Mouse (Mus musculus) heart, postnatal 0 days (tissue): ENCODE measurements at regions not wholly inside any gene's neighbourhood (a gene's known extent, or its start where the extent isn't known, plus 50 kb on each side); places are given as distances from the start of the nearest gene placed in this dataset.

Experiments
- ATAC-seq: fragments of 200-750 bp; cut with Nextera tagmentation; 2 replicates; pipeline ENCODE4 v1.8.0; 2017; ENCODE audit warnings: low read depth, moderate number of reproducible peaks, moderate library complexity; ENCODE audit not compliant: insufficient read depth
- DNase-seq: peaks from one replicate; pipeline ENCODE4 v3.0.0-alpha.2; 2016; ENCODE audit warnings: low spot score
- H3K27ac ChIP-seq: fragments of 300-500 bp; sonication (generic); 2 replicates; pipeline ENCODE4 v1.5.1; 2014; ENCODE audit warnings: low read depth, mild to moderate bottlenecking
- H3K27me3 ChIP-seq: fragments of 300-500 bp; sonication (generic); 2 replicates; pipeline ENCODE4 v1.6.1; 2014; ENCODE audit warnings: low read length, mixed read lengths; ENCODE audit not compliant: control insufficient read depth, insufficient read depth
- H3K36me3 ChIP-seq: fragments of 300-500 bp; sonication (generic); replicated peaks from 2 replicates; pipeline ENCODE4 v1.6.1; 2014; ENCODE audit warnings: low read length, mixed read lengths; ENCODE audit not compliant: control insufficient read depth, insufficient read depth
- H3K4me1 ChIP-seq: fragments of 300-500 bp; sonication (generic); 2 replicates; pipeline ENCODE4 v1.6.1; 2014; ENCODE audit warnings: antibody characterized with exemption; ENCODE audit not compliant: control insufficient read depth, insufficient read depth
- H3K4me2 ChIP-seq: fragments of 300-500 bp; sonication (generic); 2 replicates; pipeline ENCODE4 v1.6.1; 2014; ENCODE audit warnings: low read depth, mild to moderate bottlenecking, low read length, moderate library complexity
- H3K4me3 ChIP-seq: fragments of 300-500 bp; sonication (generic); 2 replicates; pipeline ENCODE4 v1.5.1; 2014; ENCODE audit warnings: low read depth, low read length
- H3K9ac ChIP-seq: fragments of 300-500 bp; sonication (generic); replicated peaks from 2 replicates; pipeline ENCODE4 v1.6.1; 2014; ENCODE audit warnings: low read depth, low read length, mixed read lengths
- H3K9me3 ChIP-seq: fragments of 300-500 bp; sonication (generic); replicated peaks from 2 replicates; pipeline ENCODE4 v1.6.1; 2016; ENCODE audit warnings: low read length; ENCODE audit not compliant: control insufficient read depth
- CTCF ChIP-seq: IDR thresholded peaks from 2 replicates; pipeline ENCODE4 v1.5.1; 2016; ENCODE audit warnings: antibody characterized with exemption, control low read depth, low read depth
- EP300 ChIP-seq: IDR thresholded peaks from 2 replicates; pipeline ENCODE4 v1.6.1; 2016; ENCODE audit warnings: antibody characterized with exemption, low read depth
- WGBS: fragments of 180-500 bp; shearing (Covaris S2); extraction: QIAGEN DNeasy Blood & Tissue Kit; methylation state at CpG from one replicate; pipeline ENCODE4 v1.1.7; 2014; 5-methylcytosine and 5-hydroxymethylcytosine counted together

DNA sequence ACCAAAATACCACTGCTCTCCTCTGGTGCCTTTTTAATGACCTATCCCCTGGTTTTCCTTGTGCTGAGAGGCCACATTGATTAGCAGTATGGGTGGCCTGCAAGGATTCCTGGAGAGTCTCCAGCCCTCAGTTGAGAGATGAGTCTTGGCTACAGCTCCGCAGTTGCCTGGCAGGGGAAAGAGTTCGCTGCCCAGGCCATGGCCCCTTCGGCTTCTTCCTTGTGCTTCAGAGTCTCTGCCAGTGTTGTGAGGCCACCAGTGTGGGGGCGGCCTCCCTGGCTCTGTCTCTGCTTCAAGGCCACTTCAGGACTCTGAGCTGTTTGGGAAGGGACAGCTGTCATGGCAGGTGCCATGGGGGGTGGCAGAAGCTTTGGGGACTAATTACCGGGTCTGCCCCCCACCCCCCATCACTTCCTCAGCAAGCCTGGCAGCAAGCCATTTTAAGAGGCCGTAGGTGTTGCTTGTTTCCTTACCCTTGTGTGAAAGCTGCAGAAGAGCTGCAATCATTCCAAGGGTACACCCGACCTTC lies 85.8 kb upstream of the Gria1 start:
- no peak overlapping the region for H3K9ac ChIP-seq
- H3K4me2 ChIP-seq: no peak overlapping the region

DNA sequence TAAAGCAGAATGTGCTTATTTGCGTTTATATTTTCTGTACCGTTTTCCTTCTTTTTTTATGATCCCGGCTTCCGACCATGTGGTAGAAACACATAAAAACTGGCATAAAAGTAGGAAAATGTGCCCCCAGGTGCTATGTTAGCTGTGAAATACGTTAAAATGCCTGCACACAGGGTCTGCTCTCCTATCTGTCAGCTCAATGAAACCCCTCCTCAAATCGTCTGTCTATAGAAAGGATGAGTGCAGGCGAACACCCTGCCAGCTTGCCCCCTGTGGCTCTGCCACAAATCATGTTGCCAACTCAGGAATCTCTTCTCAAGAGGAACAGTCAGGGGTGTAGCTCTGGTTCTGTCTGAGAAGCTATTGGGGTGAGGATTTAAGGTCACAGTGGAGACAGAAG lies 78.4 kb upstream of the Gria1 start:
- Histone ChIP-seq H3K9ac (no peak overlapping the region), H3K4me1 (no peaks in the 10 kb centered on the region), H3K4me3 (no peak overlapping the region), H3K4me2 (no peak overlapping the region), H3K9me3 (no peaks in the 10 kb centered on the region), H3K27ac (no peak overlapping the region), H3K36me3 (no peaks in the 10 kb centered on the region), H3K27me3 (no peaks in the 10 kb centered on the region)
- no peak for TF ChIP-seq CTCF
- no peak for TF ChIP-seq EP300
- no peak for ATAC-seq
- 82% methylated on average over 7 of the region's 7 CpGs for WGBS
- no peak for DNase-seq

More for the DNA sequence above, 85.8 kb upstream of the Gria1 start:
- H3K27me3 ChIP-seq: no peaks in the 10 kb centered on the region
- no peaks in the 10 kb centered on the region for H3K4me1 ChIP-seq
- TF ChIP-seq CTCF (no peak), EP300 (no peak)
- no peak for DNase-seq
- ATAC-seq: no peak
- H3K27ac ChIP-seq: no peak overlapping the region
- no peak overlapping the region for H3K4me3 ChIP-seq
- H3K36me3 ChIP-seq: no peaks in the 10 kb centered on the region
- H3K9me3 ChIP-seq: no peaks in the 10 kb centered on the region
- WGBS: 67% methylated on average over 7 of the region's 7 CpGs

DNA sequence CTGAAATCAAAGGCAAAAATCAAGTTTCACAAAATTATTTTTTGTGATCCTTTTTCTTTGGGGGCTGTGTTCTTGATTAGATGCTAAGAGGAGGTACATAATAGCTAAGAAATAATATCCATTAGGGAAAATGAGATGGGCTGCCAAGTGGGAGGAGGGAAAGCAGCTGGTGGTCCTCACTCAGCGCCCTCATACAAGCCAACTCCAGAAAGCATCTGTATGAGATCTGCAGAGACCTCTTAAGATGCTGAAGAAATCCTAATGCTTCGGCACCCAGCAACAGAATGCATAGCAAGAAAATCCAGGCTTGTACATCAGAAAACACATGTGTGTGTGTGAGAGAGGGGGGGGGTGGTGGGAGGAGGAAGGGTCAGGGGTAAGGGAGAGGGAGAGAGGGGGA lies 58.8 kb upstream of the Gria1 start:
- TF ChIP-seq CTCF (no peak), EP300 (no peak)
- WGBS: 72% methylated on average over 2 of the region's 2 CpGs

DNA sequence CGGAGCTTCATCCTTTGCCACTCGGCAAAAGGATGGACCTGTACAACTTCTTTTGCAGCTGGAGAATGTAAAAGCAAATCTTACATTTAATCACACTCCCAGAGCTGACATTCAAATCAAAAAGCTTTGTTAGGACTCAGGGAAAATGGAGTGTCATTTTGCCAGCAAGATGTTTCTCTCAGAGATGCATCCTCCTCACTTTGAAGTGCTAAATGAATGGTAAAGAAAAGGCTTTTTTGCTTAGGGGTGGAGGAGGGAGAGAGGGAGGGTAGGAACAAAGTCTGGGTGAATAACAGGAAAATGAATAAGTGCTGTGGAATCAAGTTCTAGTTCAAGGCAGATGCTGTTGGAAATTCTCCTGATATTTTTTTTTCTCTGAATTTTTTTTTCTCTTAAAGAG lies 53.4 kb upstream of the Gria1 start:
- 83% methylated on average over 2 of the region's 2 CpGs for WGBS
- Histone ChIP-seq H3K36me3 (no peaks in the 10 kb centered on the region), H3K4me3 (no peak overlapping the region), H3K9ac (no peak overlapping the region), H3K27me3 (no peaks in the 10 kb centered on the region), H3K4me1 (no peaks in the 10 kb centered on the region), H3K4me2 (no peak overlapping the region), H3K27ac (no peak overlapping the region), H3K9me3 (no peaks in the 10 kb centered on the region)
- TF ChIP-seq EP300: no peak
- no peak for TF ChIP-seq CTCF
- no peak for DNase-seq
- no peak for ATAC-seq

More for the DNA sequence above, 58.8 kb upstream of the Gria1 start:
- no peak for ATAC-seq
- no peaks in the 10 kb centered on the region for H3K4me1 ChIP-seq
- no peak overlapping the region for H3K9ac ChIP-seq
- H3K4me3 ChIP-seq: no peak overlapping the region
- DNase-seq: no peak
- no peak overlapping the region for H3K27ac ChIP-seq
- no peak overlapping the region for H3K4me2 ChIP-seq
- no peaks in the 10 kb centered on the region for H3K9me3 ChIP-seq
- H3K36me3 ChIP-seq: no peaks in the 10 kb centered on the region
- H3K27me3 ChIP-seq: no peaks in the 10 kb centered on the region
